Mouse (Mus musculus) MEL (cell line): ENCODE results near the gene Serhl. TPM values are rescaled to one million over a fixed set of nuclear protein-coding genes. Genes with fewer than 3 reads are reported as not detected.

ENCODE experiments used
- DNase-seq: peaks from one replicate; pipeline ENCODE4 v3.0.0; 2011; ENCODE audit warnings: low read depth, low spot score
- H3K27ac ChIP-seq: 2 replicates; pipeline ENCODE4 v1.5.1; 2012; ENCODE audit warnings: low read depth, mild to moderate bottlenecking, control low read depth, low read length, moderate library complexity; ENCODE audit not compliant: control insufficient read depth
- H3K27me3 ChIP-seq, 2 experiments: fragments of 150-350 bp in 1 of 2; sonication (generic) in 1 of 2; 2 replicates each; pipeline ENCODE4 v1.6.1; 2012; ENCODE audit warnings: low read length in 2 of 2, mild to moderate bottlenecking in 2 of 2, improper control_type of control experiment in 1 of 2, moderate library complexity in 1 of 2; ENCODE audit not compliant: insufficient read depth in 2 of 2, control insufficient read depth in 1 of 2
- H3K36me3 ChIP-seq, 2 experiments: 2 replicates each; pipeline ENCODE4 v1.6.1; 2012 to 2014; ENCODE audit warnings: low read length in 2 of 2, improper control_type of control experiment in 1 of 2, inconsistent platforms in 1 of 2, mild to moderate bottlenecking in 1 of 2; ENCODE audit not compliant: insufficient read depth in 2 of 2, control insufficient read depth in 1 of 2
- H3K4me1 ChIP-seq, 2 experiments: fragments of 150-350 bp in 1 of 2; sonication (generic) in 1 of 2; 2 replicates each; pipeline ENCODE4 v1.6.1; 2012; ENCODE audit warnings: low read length in 2 of 2, improper control_type of control experiment in 1 of 2, mild to moderate bottlenecking in 1 of 2; ENCODE audit not compliant: insufficient read depth in 2 of 2, control insufficient read depth in 1 of 2
- H3K4me3 ChIP-seq, 2 experiments: fragments of 150-350 bp in 1 of 2; sonication (generic) in 1 of 2; 2 replicates each; pipeline ENCODE4 v1.5.1; 2012; ENCODE audit warnings: low read depth in 2 of 2, low read length in 2 of 2, mild to moderate bottlenecking in 2 of 2, moderate library complexity in 2 of 2, control low read depth in 1 of 2, improper control_type of control experiment in 1 of 2; ENCODE audit not compliant: control insufficient read depth in 1 of 2, insufficient read depth in 1 of 2
- H3K79me2 ChIP-seq: 2 replicates; pipeline ENCODE4 v1.6.1; 2012; ENCODE audit warnings: mild to moderate bottlenecking, low read length, moderate library complexity; ENCODE audit not compliant: control insufficient read depth, poor library complexity, insufficient read depth
- H3K9ac ChIP-seq: 2 replicates; pipeline ENCODE4 v1.6.1; 2012; ENCODE audit warnings: low read depth, mild to moderate bottlenecking, control low read depth, low read length, moderate library complexity; ENCODE audit not compliant: control insufficient read depth, poor library complexity, severe bottlenecking
- H3K9me3 ChIP-seq: fragments of 150-350 bp; sonication (generic); replicated peaks from 2 replicates; pipeline ENCODE4 v1.6.1; 2012; ENCODE audit warnings: mild to moderate bottlenecking, low read length, improper control_type of control experiment, moderate library complexity; ENCODE audit not compliant: insufficient read depth
- CHD1 ChIP-seq: IDR thresholded peaks from 2 replicates; pipeline ENCODE4 v1.6.1; 2012; ENCODE audit warnings: low read depth, mild to moderate bottlenecking, inconsistent platforms, low read length, improper control_type of control experiment
- CHD2 ChIP-seq: IDR thresholded peaks from 2 replicates; pipeline ENCODE4 v1.6.1; 2011; ENCODE audit warnings: low read length, improper control_type of control experiment
- CTCF ChIP-seq, 3 experiments: IDR thresholded peaks in 2 of 3; conservative IDR thresholded peaks in 1 of 3; 2 replicates each; pipeline ENCODE4 v1.5.1; 2011 to 2012; ENCODE audit warnings: low read length in 3 of 3, low read depth in 2 of 3, mild to moderate bottlenecking in 2 of 3, improper control_type of control experiment in 1 of 3, inconsistent platforms in 1 of 3, mixed read lengths in 1 of 3, moderate library complexity in 1 of 3; ENCODE audit not compliant: control insufficient read depth in 1 of 3, insufficient read depth in 1 of 3, poor library complexity in 1 of 3, severe bottlenecking in 1 of 3
- ELF1 ChIP-seq: IDR thresholded peaks from 2 replicates; pipeline ENCODE4 v1.6.1; 2014; ENCODE audit warnings: low read depth, mild to moderate bottlenecking, inconsistent platforms, low read length, improper control_type of control experiment, moderate library complexity
- EP300 ChIP-seq, 2 experiments: IDR thresholded peaks; 2 replicates each; pipeline ENCODE4 v1.6.1; 2011; ENCODE audit warnings: improper control_type of control experiment in 2 of 2, low read length in 2 of 2, low read depth in 1 of 2, mild to moderate bottlenecking in 1 of 2
- ETS1 ChIP-seq: IDR thresholded peaks from 2 replicates; pipeline ENCODE4 v1.6.1; 2012; ENCODE audit warnings: low read depth, mild to moderate bottlenecking, inconsistent platforms, low read length, improper control_type of control experiment, moderate library complexity
- GABPA ChIP-seq: IDR thresholded peaks from 2 replicates; pipeline ENCODE4 v1.6.1; 2012; ENCODE audit warnings: low read depth, mild to moderate bottlenecking, inconsistent platforms, low read length, improper control_type of control experiment, moderate library complexity
- GATA1 ChIP-seq: IDR thresholded peaks from 2 replicates; pipeline ENCODE4 v1.6.1; 2011; ENCODE audit warnings: low read depth, low read length, improper control_type of control experiment
- HCFC1 ChIP-seq: IDR thresholded peaks from 2 replicates; pipeline ENCODE4 v1.6.1; 2012; ENCODE audit warnings: low read depth, mild to moderate bottlenecking, inconsistent platforms, low read length, improper control_type of control experiment, moderate library complexity
- JUND ChIP-seq: IDR thresholded peaks from 2 replicates; pipeline ENCODE4 v1.6.1; 2011; ENCODE audit warnings: low read depth, mild to moderate bottlenecking, improper control_type of control experiment, low read length
- KAT2A ChIP-seq: conservative IDR thresholded peaks from 2 replicates; pipeline ENCODE4 v1.6.1; 2012; ENCODE audit warnings: low read depth, low read length, improper control_type of control experiment, inconsistent platforms
- MAX ChIP-seq: IDR thresholded peaks from 2 replicates; pipeline ENCODE4 v1.6.1; 2011; ENCODE audit warnings: low read length, improper control_type of control experiment
- MAZ ChIP-seq: IDR thresholded peaks from 2 replicates; pipeline ENCODE4 v1.6.1; 2012; ENCODE audit warnings: low read depth, mild to moderate bottlenecking, inconsistent platforms, low read length, improper control_type of control experiment
- RAD21 ChIP-seq: IDR thresholded peaks from 2 replicates; pipeline ENCODE4 v1.6.1; 2011; ENCODE audit warnings: mild to moderate bottlenecking, low read depth, low read length, improper control_type of control experiment
- RCOR1 ChIP-seq: IDR thresholded peaks from 2 replicates; pipeline ENCODE4 v1.6.1; 2012; ENCODE audit warnings: low read depth, mild to moderate bottlenecking, inconsistent platforms, low read length, improper control_type of control experiment
- SIN3A ChIP-seq: IDR thresholded peaks from 2 replicates; pipeline ENCODE4 v1.6.1; 2012; ENCODE audit warnings: low read length, improper control_type of control experiment, inconsistent platforms
- SMC3 ChIP-seq: IDR thresholded peaks from 2 replicates; pipeline ENCODE4 v1.6.1; 2011; ENCODE audit warnings: low read depth, low read length, improper control_type of control experiment
- TAL1 ChIP-seq: IDR thresholded peaks from 2 replicates; pipeline ENCODE4 v1.6.1; 2012; ENCODE audit warnings: mild to moderate bottlenecking, inconsistent platforms, low read length, moderate library complexity, mixed read lengths
- TCF12 ChIP-seq: IDR thresholded peaks from 2 replicates; pipeline ENCODE4 v1.6.1; 2014; ENCODE audit warnings: low read depth, mild to moderate bottlenecking, inconsistent platforms, low read length, improper control_type of control experiment, moderate library complexity
- USF1 ChIP-seq: IDR thresholded peaks from 2 replicates; pipeline ENCODE4 v1.6.1; 2014; ENCODE audit warnings: low read depth, mild to moderate bottlenecking, inconsistent platforms, low read length, improper control_type of control experiment, moderate library complexity
- USF2 ChIP-seq, 2 experiments: IDR thresholded peaks; 2 replicates each; pipeline ENCODE4 v1.6.1; 2011 to 2012; ENCODE audit warnings: improper control_type of control experiment in 2 of 2, low read length in 2 of 2, borderline replicate concordance in 1 of 2, inconsistent platforms in 1 of 2, low read depth in 1 of 2, mild to moderate bottlenecking in 1 of 2; ENCODE audit not compliant: insufficient read depth in 1 of 2
- ZKSCAN1 ChIP-seq: IDR thresholded peaks from 2 replicates; pipeline ENCODE4 v1.6.1; 2012; ENCODE audit warnings: low read depth, mild to moderate bottlenecking, inconsistent platforms, low read length, improper control_type of control experiment, moderate library complexity
- ZNF384 ChIP-seq: IDR thresholded peaks from 2 replicates; pipeline ENCODE4 v1.6.1; 2012; ENCODE audit warnings: low read depth, mild to moderate bottlenecking, inconsistent platforms, low read length, improper control_type of control experiment
- polyA plus RNA-seq, 2 experiments: library from polyadenylated mRNA; stranded (reverse) in 1 of 2; unstranded in 1 of 2; fragments of >175 nt in 1 of 2; fragments of >200 nt in 1 of 2; gene quantifications; 2 replicates each; pipeline versions ENCODE4 v1.2.1 to v1.2.4; 2012; ENCODE audit warnings: low replicate concordance in 2 of 2, low read depth in 1 of 2; ENCODE audit not compliant: insufficient read length in 2 of 2, insufficient read depth in 1 of 2, missing spikeins in 1 of 2
- total RNA-seq: library from RNA; depleted of rRNA; stranded (reverse); fragments of 300-350 nt; gene quantifications from 2 replicates; pipeline ENCODE4 v1.2.3, GENCODE M21; 2012

Gene Serhl
- total and polyA plus RNA-seq, 3 experiments: 19.6 to 57.3 TPM; not detected in 1

GRCm38 (mm10) chr15:83156929-83157666 lies 67.8 kb downstream of the Serhl start:
- Histone ChIP-seq H3K4me3 (no peak overlapping the region), H3K27me3 (no peaks in the 10 kb centered on the region), H3K27ac (no peak overlapping the region), H3K36me3 (no peaks in the 10 kb centered on the region), H3K9ac (no peak overlapping the region), H3K9me3 (no peaks in the 10 kb centered on the region)
- DNase-seq: peak; percentile 55
- TF ChIP-seq CTCF (IDR thresholded peaks at IDR 0.05 in 2 of 3, conservative IDR thresholded peaks at IDR 0.05 in 1 of 3; ENCODE audit: control insufficient read depth in 1 of 3, insufficient read depth in 1 of 3, low read depth in 2 of 3, low read length in 3 of 3, poor library complexity in 1 of 3, severe bottlenecking in 1 of 3) (peak; percentile 82 to 90 (median 82)), CHD1 (no peak), EP300 (IDR thresholded peaks at IDR 0.05; ENCODE audit: low read depth in 1 of 2, low read length in 2 of 2) (no peak), GABPA (no peak), GATA1 (no peak), SMC3 (peak; percentile 94), JUND (no peak), RAD21 (peak; percentile 72), ZKSCAN1 (no peak), USF1 (no peak)
- TF ChIP-seq, all 39 proteins: peak for 3
- no peaks in the 10 kb centered on the region for H3K4me1 ChIP-seq
- H3K79me2 ChIP-seq: no peaks in the 10 kb centered on the region

GRCm38 (mm10) chr15:83157667-83158064 lies 68.4 kb downstream of the Serhl start:
- no peak overlapping the region for H3K4me3 ChIP-seq
- TF ChIP-seq RCOR1 (no peak), ZNF384 (no peak), SMC3 (no peak), USF2 (IDR thresholded peaks at IDR 0.05; ENCODE audit: borderline replicate concordance in 1 of 2, insufficient read depth in 1 of 2, low read depth in 1 of 2, low read length in 2 of 2) (no peak), ZKSCAN1 (no peak), MAX (no peak), SIN3A (no peak), MAZ (no peak), EP300 (IDR thresholded peaks at IDR 0.05; ENCODE audit: low read depth in 1 of 2, low read length in 2 of 2) (no peak), TAL1 (no peak), ETS1 (no peak), HCFC1 (no peak), GATA1 (no peak), CHD2 (no peak), ELF1 (no peak), KAT2A (no peak), TCF12 (no peak)
- TF ChIP-seq, all 39 proteins: peak for 0
- no peaks in the 10 kb centered on the region for H3K36me3 ChIP-seq
- H3K79me2 ChIP-seq: no peaks in the 10 kb centered on the region
- H3K27ac ChIP-seq: no peak overlapping the region
- H3K9ac ChIP-seq: no peak overlapping the region
- DNase-seq: no peak
- H3K4me1 ChIP-seq: no peaks in the 10 kb centered on the region
- no peaks in the 10 kb centered on the region for H3K27me3 ChIP-seq
- no peaks in the 10 kb centered on the region for H3K9me3 ChIP-seq
